Mouse (Mus musculus) R1 (cell line): ENCODE measurements at regions not wholly inside any gene's neighbourhood (a gene's known extent, or its start where the extent isn't known, plus 50 kb on each side); places are given as distances from the start of the nearest gene placed in this dataset.

Experiments used
- DNase-seq: peaks from one replicate; pipeline ENCODE4 v3.0.0-alpha.2; 2018; ENCODE audit warnings: low read depth, low spot score

- DNase-seq, result peak; percentile 17
Observed at GRCm38 (mm10) chr14:118419442-118420193, 152.9 kb downstream of the Gm9376 start.

GRCm38 (mm10) chr14:118422351-118423001 lies 155.7 kb downstream of the Gm9376 start:
- no peak for DNase-seq

- no peak for DNase-seq
Observed at GRCm38 (mm10) chr14:118423269-118423668, 156.5 kb downstream of the Gm9376 start.

- DNase-seq, result no peak
Observed at GRCm38 (mm10) chr14:118426562-118426961, 159.8 kb downstream of the Gm9376 start.

- DNase-seq, result no peak
Observed at GRCm38 (mm10) chr14:118430286-118430685, 163.5 kb downstream of the Gm9376 start.

- no peak for DNase-seq
Observed at GRCm38 (mm10) chr14:118430740-118431139, 164.0 kb downstream of the Gm9376 start.

GRCm38 (mm10) chr14:118431241-118431882 lies 164.6 kb downstream of the Gm9376 start:
- DNase-seq, result no peak
